ENCODE assay signal across 8 mouse cellular contexts in genomic region chr4:141444451-141445327, GRCm38 (mm10). TPM values are rescaled to one million over a fixed set of nuclear protein-coding genes. Genes with fewer than 3 reads are reported as not detected.
DNase-seq lines count a peak whose midpoint lies in the region; ATAC-seq and TF ChIP-seq lines count a peak whose summit lies in the region.

TSS of gene Zbtb17 (plus strand) at chr4:141444654.

- H3K27ac ChIP-seq in forebrain, embryonic 16.5 days (ENCODE audit: low read length) = peak within 1 kb of the TSS; percentile 80
- peak within 1 kb of the TSS; percentile 87 for H3K27ac ChIP-seq in neural tube, embryonic 15.5 days (replicated peaks)

- peak; percentile 84 for DNase-seq in G1E (ENCODE audit: low spot score)
- DNase-seq in cerebellum, adult 11-12 months = peak; percentile 86
- peak; percentile 78 for DNase-seq in heart, postnatal 25 days (ENCODE audit: low spot score)
- peak; percentile 81 to 88 for DNase-seq in layer of hippocampus, adult 18-20 months (ENCODE audit: low spot score in 2 of 2)
- DNase-seq in lung, adult 2 months = peak; percentile 87
- peak; percentile 95 for DNase-seq in testis, postnatal 10 days (ENCODE audit: low spot score)

- TF ChIP-seq CTCF in G1E (IDR thresholded peaks at IDR 0.05; ENCODE audit: low read depth, low read length) = no peak
- TF ChIP-seq CTCF in lung, adult 2 months (IDR thresholded peaks at IDR 0.05; ENCODE audit: insufficient read depth, low read length) = no peak

- H3K9me3 ChIP-seq in G1E (replicated peaks) = no peaks in the 10 kb centered on the region
- H3K9me3 ChIP-seq in forebrain, embryonic 16.5 days (ENCODE audit: control insufficient read depth, low read length) = no peaks in the 10 kb centered on the region
- H3K9me3 ChIP-seq in neural tube, embryonic 15.5 days (replicated peaks) = no peaks in the 10 kb centered on the region

- peak within 1 kb of the TSS; percentile 92 for H3K4me3 ChIP-seq in G1E (ENCODE audit: low read depth, low read length)
- H3K4me3 ChIP-seq in forebrain, embryonic 16.5 days (replicated peaks; ENCODE audit: low read length) = peak within 1 kb of the TSS; percentile 96
- peak within 1 kb of the TSS; percentile 95 for H3K4me3 ChIP-seq in lung, adult 2 months (replicated peaks; ENCODE audit: extremely low read depth, low read depth, low read length)
- peak within 1 kb of the TSS; percentile 100 for H3K4me3 ChIP-seq in neural tube, embryonic 15.5 days (replicated peaks)

- no peaks in the 10 kb centered on the region for H3K27me3 ChIP-seq in G1E (ENCODE audit: insufficient read depth, low read length)
- no peaks in the 10 kb centered on the region for H3K27me3 ChIP-seq in forebrain, embryonic 16.5 days (replicated peaks; ENCODE audit: control insufficient read depth, insufficient read depth, low read length)
- H3K27me3 ChIP-seq in neural tube, embryonic 15.5 days (replicated peaks) = no peaks in the 10 kb centered on the region

- H3K4me1 ChIP-seq in G1E (ENCODE audit: insufficient read depth, low read depth, low read length) = peaks cover 31% of the 10 kb centered on the region
- H3K4me1 ChIP-seq in forebrain, embryonic 16.5 days (replicated peaks; ENCODE audit: control insufficient read depth, insufficient read depth, low read length) = peaks cover 21% of the 10 kb centered on the region
- H3K4me1 ChIP-seq in lung, adult 2 months (ENCODE audit: control insufficient read depth, insufficient read depth, low read length) = peaks cover 9% of the 10 kb centered on the region
- peaks cover 24% of the 10 kb centered on the region for H3K4me1 ChIP-seq in neural tube, embryonic 15.5 days

- intact Hi-C loops in heart, postnatal 25 days (cut with DNase I) = no loop called here

- TF ChIP-seq POLR2A in lung, adult 2 months (IDR thresholded peaks at IDR 0.05; ENCODE audit: borderline replicate concordance, extremely low read depth, low read depth, low read length) = peak; percentile 70; the same call in 1 of the 2 replicates

- WGBS in forebrain, embryonic 16.5 days = under 1% methylated on average over 75 of the region's 102 CpGs
- under 1% methylated on average over 82 of the region's 102 CpGs for WGBS in lung, adult 2 months
- WGBS in neural tube, embryonic 15.5 days = under 1% methylated on average over 69 of the region's 102 CpGs

- H3K9ac ChIP-seq in forebrain, embryonic 16.5 days (replicated peaks; ENCODE audit: low read depth, low read length) = peak within 1 kb of the TSS; percentile 97
- H3K9ac ChIP-seq in neural tube, embryonic 15.5 days (replicated peaks) = peak within 1 kb of the TSS; percentile 96

- peak; percentile 89 for ATAC-seq in G1E (ENCODE audit: extremely low read depth, insufficient number of reproducible peaks, low FRiP score, poor library complexity, severe bottlenecking)
- peak; percentile 96 for ATAC-seq in forebrain, embryonic 16.5 days
- peak; percentile 92 for ATAC-seq in neural tube, embryonic 15.5 days (ENCODE audit: low FRiP score)

- H3K4me2 ChIP-seq in forebrain, embryonic 16.5 days (ENCODE audit: low read length) = peak within 1 kb of the TSS; percentile 93
- H3K4me2 ChIP-seq in neural tube, embryonic 15.5 days = peak within 1 kb of the TSS; percentile 73

- H3K36me3 ChIP-seq in G1E (replicated peaks) = peaks cover 34% of the 10 kb centered on the region
- H3K36me3 ChIP-seq in forebrain, embryonic 16.5 days (ENCODE audit: control insufficient read depth, insufficient read depth) = peaks cover 18% of the 10 kb centered on the region
- peaks cover 31% of the 10 kb centered on the region for H3K36me3 ChIP-seq in neural tube, embryonic 15.5 days

RNA-seq across cellular contexts. Expression of gene Zbtb17, which starts in this region (rescaled TPM):
- total RNA-seq in G1E (2014; fragmentation: Nextera tagmentation) (10.9 and 11.8 TPM in 2 replicates), G1E (2017) (15.9 and 22.8 TPM in 2 replicates)
- 51.4 and 61.1 TPM in 2 replicates for polyA plus RNA-seq in G1E (2012)
- polyA plus RNA-seq in forebrain, embryonic 16.5 days (2015; fragmentation: Nextera tagmentation; extraction: Ambion mirVana) = 62.0 and 64.2 TPM in 2 replicates
- 10 to 100 TPM; 22.7 to 23.5 TPM for total RNA-seq in heart, postnatal 25 days (2021)
- total RNA-seq in layer of hippocampus, adult 18-20 months (2021) = 10 to 100 TPM; 32.4 to 36.4 TPM
- polyA plus RNA-seq in lung, adult 2 months (2012; rRNA removed) = 30.9 and 38.6 TPM in 2 replicates
- polyA plus RNA-seq in neural tube, embryonic 15.5 days (2015; fragmentation: Nextera tagmentation; extraction: Ambion mirVana) = 34.8 and 34.9 TPM in 2 replicates

Comparison
In these comparisons a context has a peak if more than half of its experiments do, and no peak if none do; other contexts are left out.
1. Peak in every context shown above with its lines: DNase-seq, ATAC-seq, H3K4me3 ChIP-seq and H3K27ac ChIP-seq.